Mouse (Mus musculus): ENCODE data around the gene Prss23. TPM values are rescaled to one million over a fixed set of nuclear protein-coding genes. Genes with fewer than 3 reads are reported as not detected.

The Prss23 gene
- 10.7 and 17.1 TPM in 2 replicates for polyA plus RNA-seq (2012; rRNA removed)

GRCm38 (mm10) chr7:89526731-89527429, at the start of gene Prss23:
TSS of gene Prss23 (minus strand) at chr7:89527187.
- TF ChIP-seq CTCF (IDR thresholded peaks at IDR 0.05; ENCODE audit: borderline replicate concordance, control insufficient read depth, extremely low read depth, insufficient read depth, low read length, poor library complexity), result no peak
- TF ChIP-seq POLR2A (IDR thresholded peaks at IDR 0.05; ENCODE audit: control insufficient read depth, extremely low read depth, insufficient read depth, low read length, poor library complexity), result no peak
- no peaks in the 10 kb centered on the region for H3K36me3 ChIP-seq (ENCODE audit: control insufficient read depth, insufficient read depth, low read length)
- H3K27ac ChIP-seq (ENCODE audit: control insufficient read depth, insufficient read depth, low read length), result no peak within 1 kb of the TSS
- no peaks in the 10 kb centered on the region for H3K4me1 ChIP-seq (replicated peaks; ENCODE audit: control insufficient read depth, insufficient read depth, low read length)
- 89% methylated on average over 16 of the region's 16 CpGs for WGBS
- no peaks in the 10 kb centered on the region for H3K27me3 ChIP-seq (ENCODE audit: control insufficient read depth, insufficient read depth, low read length)
- H3K4me3 ChIP-seq (ENCODE audit: control insufficient read depth, insufficient read depth, low read length), result no peak within 1 kb of the TSS
- no peak for DNase-seq

GRCm38 (mm10) chr7:89576127-89576526, 49.1 kb upstream of the Prss23 start:
- Histone ChIP-seq H3K4me1 (replicated peaks; ENCODE audit: control insufficient read depth, insufficient read depth, low read length) (no peaks in the 10 kb centered on the region), H3K27me3 (ENCODE audit: control insufficient read depth, insufficient read depth, low read length) (no peaks in the 10 kb centered on the region), H3K27ac (ENCODE audit: control insufficient read depth, insufficient read depth, low read length) (no peak overlapping the region), H3K36me3 (ENCODE audit: control insufficient read depth, insufficient read depth, low read length) (no peaks in the 10 kb centered on the region), H3K4me3 (ENCODE audit: control insufficient read depth, insufficient read depth, low read length) (no peak overlapping the region)
- TF ChIP-seq POLR2A (IDR thresholded peaks at IDR 0.05; ENCODE audit: control insufficient read depth, extremely low read depth, insufficient read depth, low read length, poor library complexity) (no peak), CTCF (IDR thresholded peaks at IDR 0.05; ENCODE audit: borderline replicate concordance, control insufficient read depth, extremely low read depth, insufficient read depth, low read length, poor library complexity) (no peak)
- WGBS, result 90% methylated on average over 3 of the region's 3 CpGs
- DNase-seq, result no peak

DNA sequence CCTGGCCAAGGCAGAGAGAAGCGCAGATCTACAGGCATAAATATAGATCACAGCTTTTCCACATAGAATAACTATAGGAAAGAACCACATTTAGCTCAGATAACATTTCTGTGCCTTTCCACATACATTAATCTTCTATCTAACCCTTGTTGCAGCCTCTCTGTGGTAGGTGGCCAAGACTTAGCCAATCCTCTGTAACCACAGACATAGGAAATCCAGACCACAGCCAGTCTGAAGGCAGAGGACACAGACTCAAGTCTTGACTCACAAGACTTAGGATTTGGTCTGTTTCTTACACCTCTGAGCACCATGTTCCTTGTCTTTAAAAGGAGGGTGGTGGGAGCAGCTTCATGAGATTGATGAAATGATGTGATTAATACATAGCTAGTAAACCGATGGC, 37.6 kb upstream of the Prss23 start:
- no peak for DNase-seq
- 90% methylated on average over 2 of the region's 2 CpGs for WGBS
- no peaks in the 10 kb centered on the region for H3K27me3 ChIP-seq (ENCODE audit: control insufficient read depth, insufficient read depth, low read length)
- TF ChIP-seq POLR2A (IDR thresholded peaks at IDR 0.05; ENCODE audit: control insufficient read depth, extremely low read depth, insufficient read depth, low read length, poor library complexity) (no peak), CTCF (IDR thresholded peaks at IDR 0.05; ENCODE audit: borderline replicate concordance, control insufficient read depth, extremely low read depth, insufficient read depth, low read length, poor library complexity) (no peak)
- H3K4me1 ChIP-seq (replicated peaks; ENCODE audit: control insufficient read depth, insufficient read depth, low read length), result no peaks in the 10 kb centered on the region
- no peak overlapping the region for H3K27ac ChIP-seq (ENCODE audit: control insufficient read depth, insufficient read depth, low read length)
- H3K36me3 ChIP-seq (ENCODE audit: control insufficient read depth, insufficient read depth, low read length), result no peaks in the 10 kb centered on the region
- no peak overlapping the region for H3K4me3 ChIP-seq (ENCODE audit: control insufficient read depth, insufficient read depth, low read length)

DNA sequence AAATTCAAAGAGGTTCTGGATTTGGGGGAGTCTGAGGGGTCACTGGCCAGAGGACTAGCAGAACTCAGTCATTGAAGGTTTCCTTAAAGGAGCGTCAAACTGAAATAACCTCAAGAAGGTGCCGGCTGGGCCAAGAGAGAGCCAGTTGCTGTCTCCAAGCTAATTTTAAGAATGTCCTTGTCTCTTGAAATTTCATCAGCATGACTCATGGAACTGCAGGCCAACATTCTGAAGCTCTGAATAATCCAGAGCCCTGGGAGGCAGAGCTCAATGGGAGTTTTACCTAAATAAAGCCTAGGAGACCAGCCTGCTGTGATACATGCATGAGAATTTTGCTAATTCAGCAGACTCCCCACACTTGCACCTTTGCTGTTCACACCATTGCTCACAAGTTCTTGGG, 36.5 kb upstream of the Prss23 start:
- no peak overlapping the region for H3K4me3 ChIP-seq (ENCODE audit: control insufficient read depth, insufficient read depth, low read length)
- no peak for DNase-seq
- no peaks in the 10 kb centered on the region for H3K4me1 ChIP-seq (replicated peaks; ENCODE audit: control insufficient read depth, insufficient read depth, low read length)
- no peak overlapping the region for H3K27ac ChIP-seq (ENCODE audit: control insufficient read depth, insufficient read depth, low read length)
- H3K36me3 ChIP-seq (ENCODE audit: control insufficient read depth, insufficient read depth, low read length), result no peaks in the 10 kb centered on the region
- WGBS, result 100% methylated on average over 2 of the region's 2 CpGs
- no peak for TF ChIP-seq POLR2A (IDR thresholded peaks at IDR 0.05; ENCODE audit: control insufficient read depth, extremely low read depth, insufficient read depth, low read length, poor library complexity)
- no peak for TF ChIP-seq CTCF (IDR thresholded peaks at IDR 0.05; ENCODE audit: borderline replicate concordance, control insufficient read depth, extremely low read depth, insufficient read depth, low read length, poor library complexity)
- no peaks in the 10 kb centered on the region for H3K27me3 ChIP-seq (ENCODE audit: control insufficient read depth, insufficient read depth, low read length)

DNA sequence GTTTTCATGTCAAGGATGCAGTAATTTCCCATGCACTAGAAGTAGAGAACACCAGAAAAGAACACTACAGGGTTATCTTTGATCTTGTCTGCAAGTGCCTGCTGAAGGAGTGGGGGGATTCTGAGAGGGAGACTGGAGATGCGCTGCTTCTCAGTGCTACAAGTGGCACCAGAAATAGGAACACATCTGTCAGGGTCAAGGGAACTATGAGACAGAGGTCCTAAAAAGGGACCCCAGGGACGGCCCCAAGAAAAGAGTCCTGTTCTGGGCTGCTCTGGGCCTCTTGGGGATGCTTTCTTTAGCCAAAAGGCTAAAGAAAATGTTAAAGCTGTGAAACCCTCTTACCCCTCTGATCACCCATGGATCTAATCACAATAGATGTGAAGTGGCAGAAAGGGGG, 35.2 kb upstream of the Prss23 start:
- Histone ChIP-seq H3K4me3 (ENCODE audit: control insufficient read depth, insufficient read depth, low read length) (no peak overlapping the region), H3K4me1 (replicated peaks; ENCODE audit: control insufficient read depth, insufficient read depth, low read length) (no peaks in the 10 kb centered on the region), H3K36me3 (ENCODE audit: control insufficient read depth, insufficient read depth, low read length) (no peaks in the 10 kb centered on the region), H3K27me3 (ENCODE audit: control insufficient read depth, insufficient read depth, low read length) (no peaks in the 10 kb centered on the region), H3K27ac (ENCODE audit: control insufficient read depth, insufficient read depth, low read length) (no peak overlapping the region)
- TF ChIP-seq POLR2A (IDR thresholded peaks at IDR 0.05; ENCODE audit: control insufficient read depth, extremely low read depth, insufficient read depth, low read length, poor library complexity) (no peak), CTCF (IDR thresholded peaks at IDR 0.05; ENCODE audit: borderline replicate concordance, control insufficient read depth, extremely low read depth, insufficient read depth, low read length, poor library complexity) (no peak)
- WGBS, result 85% methylated on average over 2 of the region's 2 CpGs
- DNase-seq, result no peak

DNA sequence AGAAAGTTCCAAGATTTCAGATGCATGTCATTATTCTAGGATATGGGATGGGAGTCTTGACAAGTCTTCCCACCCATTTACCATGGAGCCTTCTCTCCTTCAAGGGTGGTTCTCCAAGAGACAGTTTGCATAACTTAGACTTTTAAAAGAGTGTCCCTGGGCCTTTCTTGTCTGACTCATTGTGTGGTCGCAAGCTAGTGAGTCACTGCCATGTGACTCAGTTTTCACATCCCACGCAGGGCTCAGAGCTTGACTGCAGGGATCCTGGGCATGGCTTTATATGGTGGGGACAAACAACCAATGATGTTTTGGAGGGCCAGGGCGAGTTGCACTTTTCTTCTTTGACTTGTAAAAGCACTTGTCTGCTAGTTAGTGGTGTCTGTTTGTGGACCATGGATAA, 34.0 kb upstream of the Prss23 start:
- 69% methylated on average over 3 of the region's 3 CpGs for WGBS
- TF ChIP-seq POLR2A (IDR thresholded peaks at IDR 0.05; ENCODE audit: control insufficient read depth, extremely low read depth, insufficient read depth, low read length, poor library complexity) (no peak), CTCF (IDR thresholded peaks at IDR 0.05; ENCODE audit: borderline replicate concordance, control insufficient read depth, extremely low read depth, insufficient read depth, low read length, poor library complexity) (no peak)
- H3K4me1 ChIP-seq (replicated peaks; ENCODE audit: control insufficient read depth, insufficient read depth, low read length), result no peaks in the 10 kb centered on the region
- H3K36me3 ChIP-seq (ENCODE audit: control insufficient read depth, insufficient read depth, low read length), result no peaks in the 10 kb centered on the region
- H3K27me3 ChIP-seq (ENCODE audit: control insufficient read depth, insufficient read depth, low read length), result no peaks in the 10 kb centered on the region
- no peak overlapping the region for H3K4me3 ChIP-seq (ENCODE audit: control insufficient read depth, insufficient read depth, low read length)
- no peak overlapping the region for H3K27ac ChIP-seq (ENCODE audit: control insufficient read depth, insufficient read depth, low read length)
- DNase-seq, result no peak

- H3K4me1 ChIP-seq (replicated peaks; ENCODE audit: control insufficient read depth, insufficient read depth, low read length), result no peaks in the 10 kb centered on the region
- 85% methylated on average over 4 of the region's 4 CpGs for WGBS
- H3K27ac ChIP-seq (ENCODE audit: control insufficient read depth, insufficient read depth, low read length), result no peak overlapping the region
- no peak overlapping the region for H3K4me3 ChIP-seq (ENCODE audit: control insufficient read depth, insufficient read depth, low read length)
- no peaks in the 10 kb centered on the region for H3K27me3 ChIP-seq (ENCODE audit: control insufficient read depth, insufficient read depth, low read length)
- DNase-seq, result no peak
- no peaks in the 10 kb centered on the region for H3K36me3 ChIP-seq (ENCODE audit: control insufficient read depth, insufficient read depth, low read length)
- TF ChIP-seq CTCF (IDR thresholded peaks at IDR 0.05; ENCODE audit: borderline replicate concordance, control insufficient read depth, extremely low read depth, insufficient read depth, low read length, poor library complexity) (no peak), POLR2A (IDR thresholded peaks at IDR 0.05; ENCODE audit: control insufficient read depth, extremely low read depth, insufficient read depth, low read length, poor library complexity) (no peak)
Observed at GRCm38 (mm10) chr7:89559633-89560032, 32.6 kb upstream of the Prss23 start.
